Mouse (Mus musculus): Measurements from ENCODE around the gene Fam83f. TPM values are rescaled to one million over a fixed set of nuclear protein-coding genes. Genes with fewer than 3 reads are reported as not detected.

Gene Fam83f
- total RNA-seq (2021): under 1 TPM; 0.30 to 0.46 TPM

DNA sequence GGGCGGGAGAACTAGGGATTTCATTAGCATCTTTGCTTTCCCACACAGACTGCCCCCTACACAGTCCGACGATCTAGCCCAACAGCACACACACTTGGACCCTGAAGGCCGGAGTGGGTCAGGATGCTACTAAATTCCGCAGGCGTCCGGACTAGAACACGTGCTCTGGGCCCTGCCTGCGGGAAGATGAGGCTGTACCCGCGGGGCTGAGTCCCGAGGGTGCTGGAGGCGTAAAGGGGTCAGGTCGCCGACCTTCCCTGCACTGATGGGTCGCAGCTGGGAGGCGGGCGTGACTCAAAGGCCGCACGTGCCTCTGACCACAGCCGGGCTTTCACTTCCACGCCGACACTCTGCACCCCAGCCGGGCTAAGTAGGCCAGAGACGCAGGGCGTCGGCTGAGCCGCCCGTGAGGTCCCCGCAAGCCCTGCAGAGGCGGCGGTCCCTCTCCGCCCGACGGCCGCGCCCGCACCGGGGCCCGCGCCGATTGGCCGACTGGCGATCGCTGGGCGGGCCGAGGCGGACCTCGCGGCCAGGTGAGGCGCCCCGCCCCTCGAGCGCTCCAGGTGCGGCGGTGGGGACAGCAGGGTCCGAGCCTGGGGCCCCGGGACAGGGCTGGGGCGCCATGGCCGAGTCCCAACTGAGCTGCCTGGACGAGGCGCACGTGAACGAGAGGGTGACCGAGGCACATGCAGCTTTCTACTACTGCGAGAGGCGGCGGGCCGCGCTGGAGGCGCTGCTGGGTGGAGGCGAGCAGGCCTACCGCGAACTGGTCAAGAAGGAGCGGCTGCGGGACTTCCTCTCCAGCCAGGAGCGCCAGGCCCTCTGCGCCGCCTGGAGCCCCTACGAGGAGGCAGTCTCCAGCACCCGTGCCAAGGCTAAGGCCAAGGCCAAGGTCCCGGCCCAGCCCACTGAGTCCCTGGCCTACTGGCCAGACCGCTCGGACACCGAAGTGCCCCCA lies at the start of gene Fam83f:
Fam83f (plus strand) TSS at position 553 of the 958 bp plus-strand sequence.
- DNase-seq (ENCODE audit: low spot score in 2 of 2): no peak
- intact Hi-C loops (cut with DNase I): no loop called here

DNA sequence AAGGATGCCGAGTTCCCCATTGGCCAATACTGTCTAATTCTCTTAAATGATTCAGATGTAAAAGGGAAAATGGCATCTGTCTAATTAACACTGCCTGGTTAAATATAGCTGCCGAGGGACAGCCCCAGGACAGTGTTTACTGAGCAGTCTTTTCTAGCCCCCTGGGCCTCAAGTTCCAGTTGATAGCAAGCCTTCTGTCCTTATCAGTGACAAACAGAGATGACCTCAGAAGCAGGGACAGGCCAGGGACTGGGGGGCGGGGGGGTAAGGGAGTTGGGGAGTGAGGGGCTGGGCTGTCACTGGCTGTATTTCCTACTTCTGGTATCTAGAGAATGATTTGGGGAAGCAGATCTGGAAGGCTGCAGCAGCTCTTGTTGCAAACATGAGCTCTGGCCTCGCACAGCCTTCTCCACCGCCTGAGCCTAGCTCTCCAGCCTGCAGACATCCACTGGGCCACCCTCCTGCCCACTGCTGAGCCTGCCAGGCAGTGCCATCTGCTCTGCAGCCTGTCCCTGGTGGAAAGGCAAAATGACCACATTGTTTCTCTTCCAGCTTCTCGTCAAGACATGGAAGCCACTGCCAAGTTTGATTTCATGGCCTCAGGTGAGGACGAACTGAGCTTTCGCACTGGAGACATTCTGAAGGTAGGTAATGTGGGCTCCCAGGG lies 48.3 kb upstream of the Fam83f start:
- intact Hi-C loops (cut with DNase I): no loop called here
- peak in 1 of 2 experiments; percentile 45 for DNase-seq (ENCODE audit: low spot score in 2 of 2)

DNA sequence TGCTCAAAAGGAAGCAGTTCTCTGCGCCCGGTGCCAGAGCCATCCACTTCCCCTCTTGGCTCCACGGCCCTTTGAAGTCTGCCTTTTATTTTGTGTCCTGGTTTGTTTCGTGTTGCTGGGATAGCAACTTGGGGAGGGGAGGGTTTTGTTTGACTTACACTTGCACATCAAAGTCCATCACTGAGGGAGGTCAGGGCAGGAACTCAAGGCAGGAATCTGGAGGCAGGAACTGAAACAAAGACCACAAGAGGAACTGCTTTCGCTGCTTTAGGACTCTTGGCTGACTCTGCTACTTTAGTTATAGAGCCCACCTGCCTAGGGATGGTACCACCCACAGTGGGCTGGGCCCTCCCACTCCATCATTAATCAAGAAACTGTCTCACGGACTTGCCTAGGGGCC lies 45.2 kb upstream of the Fam83f start:
- DNase-seq (ENCODE audit: low spot score in 2 of 2): no peak
- intact Hi-C loops (cut with DNase I): no loop called here

- peak in 1 of 2 experiments; percentile 46 for DNase-seq (ENCODE audit: low spot score in 2 of 2)
- intact Hi-C loops (cut with DNase I): loop anchor here (5.0 kb wide), 4 partner anchors 93 to 268 kb away; no protein-coding TSS in a partner anchor
Observed at GRCm38 (mm10) chr15:80630147-80630546, 41.5 kb upstream of the Fam83f start.

- intact Hi-C loops (cut with DNase I): loop anchor here (5.0 kb wide), 4 partner anchors 93 to 268 kb away; no protein-coding TSS in a partner anchor
- peak in 1 of 2 experiments; percentile 38 for DNase-seq (ENCODE audit: low spot score in 2 of 2)
Observed at GRCm38 (mm10) chr15:80630711-80631110, 40.9 kb upstream of the Fam83f start.

DNA sequence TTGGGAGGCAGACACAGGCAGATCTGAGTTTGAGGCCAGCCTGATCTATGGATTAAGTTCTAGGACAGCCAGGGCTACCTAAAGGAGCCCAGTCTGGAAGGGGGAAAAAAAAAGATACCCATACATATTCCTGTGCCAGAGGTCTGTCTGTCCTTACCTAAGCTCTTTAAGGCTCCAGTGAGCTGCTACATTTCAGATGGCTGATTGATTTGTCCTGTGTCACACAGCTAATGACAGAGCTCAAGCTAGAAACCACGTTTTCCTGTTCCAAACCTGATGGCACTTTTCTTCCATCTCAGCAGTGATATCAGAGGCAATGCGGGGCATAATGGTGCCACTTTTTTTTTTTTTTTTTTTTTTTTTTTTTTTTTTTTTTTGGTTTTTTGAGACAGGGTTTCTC lies 40.3 kb upstream of the Fam83f start:
- intact Hi-C loops (cut with DNase I): loop anchor here (5.0 kb wide), 4 partner anchors 94 to 269 kb away; no protein-coding TSS in a partner anchor

DNA sequence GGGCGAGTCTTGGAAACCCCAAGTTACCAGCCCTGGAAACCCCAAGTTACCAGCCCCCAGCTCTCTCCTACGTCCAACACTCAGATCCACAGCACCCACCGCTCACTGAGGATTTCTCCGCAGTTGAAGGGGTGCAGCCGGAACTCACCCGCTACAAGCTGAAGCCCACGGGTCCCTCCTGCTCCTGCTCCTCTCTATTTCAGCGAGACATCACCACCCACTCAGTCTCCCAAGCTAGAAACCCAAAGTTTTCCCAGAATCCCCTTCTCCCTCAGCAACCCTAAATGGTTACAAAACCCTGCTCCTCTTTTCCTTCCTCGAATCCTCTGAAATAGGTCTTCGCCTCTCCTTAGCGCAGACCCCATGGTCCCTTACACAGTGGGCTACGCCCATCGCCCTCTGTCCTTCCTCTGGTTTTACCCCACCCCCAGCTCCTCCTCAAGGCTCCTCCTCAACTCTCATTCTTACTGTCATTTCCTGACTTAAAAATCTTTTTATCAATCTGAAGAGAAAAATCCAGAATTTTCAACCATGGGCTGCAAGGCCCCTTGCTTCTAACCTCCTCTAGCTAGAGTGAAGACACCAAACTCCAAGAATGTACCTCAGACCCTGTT lies 39.3 kb upstream of the Fam83f start:
- peak; percentile 58 to 94 for DNase-seq (ENCODE audit: low spot score in 2 of 2)
- intact Hi-C loops (cut with DNase I): loop anchor here (5.0 kb wide), 4 partner anchors 95 to 270 kb away; no protein-coding TSS in a partner anchor

More for the DNA sequence above, 40.3 kb upstream of the Fam83f start:
- DNase-seq (ENCODE audit: low spot score in 2 of 2): no peak

DNA sequence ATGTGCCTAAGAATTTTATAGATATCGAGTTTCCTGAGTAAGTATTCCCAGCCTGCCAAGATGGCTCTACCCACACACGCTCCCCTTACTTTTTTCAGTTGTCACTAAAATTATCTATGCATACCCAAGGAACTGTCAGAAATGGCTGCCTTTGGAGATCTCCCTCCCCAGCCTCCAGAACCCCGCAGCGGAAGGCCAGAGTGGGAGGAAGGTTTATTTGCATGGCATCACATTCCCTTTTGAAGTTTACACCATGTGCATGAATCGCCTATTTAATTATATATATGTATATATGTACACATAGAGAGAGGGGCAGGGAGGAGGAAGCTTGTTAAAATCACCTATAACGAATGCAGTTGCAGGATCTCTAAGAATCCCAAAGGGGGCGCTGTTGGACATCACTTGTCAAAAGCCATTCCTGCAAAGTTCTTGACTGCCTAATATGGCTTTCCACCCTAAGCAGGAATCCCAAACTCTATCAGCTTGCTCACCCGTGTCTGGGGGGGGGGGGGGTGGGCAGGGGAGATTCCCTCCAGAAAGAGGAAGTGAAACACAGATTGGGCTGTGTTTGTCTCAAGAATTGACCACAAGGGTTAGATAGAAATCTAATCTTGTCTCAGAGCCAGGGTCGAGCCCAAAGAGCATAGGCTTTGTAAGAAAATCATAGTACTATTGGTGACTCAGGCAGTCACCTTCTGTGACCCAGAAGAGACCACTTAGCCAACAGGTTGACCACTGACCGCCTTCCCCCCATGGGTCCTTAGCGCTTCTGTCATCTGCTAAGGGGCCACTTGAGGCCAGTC lies 37.1 kb upstream of the Fam83f start:
- peak; percentile 62 to 97 for DNase-seq (ENCODE audit: low spot score in 2 of 2)
- intact Hi-C loops (cut with DNase I): loop anchor here (1.0 to 5.0 kb wide), 8 partner anchors 20 to 356 kb away; no protein-coding TSS in a partner anchor

- intact Hi-C loops (cut with DNase I): no loop called here
- no peak for DNase-seq (ENCODE audit: low spot score in 2 of 2)
Observed at GRCm38 (mm10) chr15:80636757-80637372, 34.8 kb upstream of the Fam83f start.

- intact Hi-C loops (cut with DNase I): no loop called here
- no peak for DNase-seq (ENCODE audit: low spot score in 2 of 2)
Observed at GRCm38 (mm10) chr15:80639071-80639702, 32.5 kb upstream of the Fam83f start.

DNA sequence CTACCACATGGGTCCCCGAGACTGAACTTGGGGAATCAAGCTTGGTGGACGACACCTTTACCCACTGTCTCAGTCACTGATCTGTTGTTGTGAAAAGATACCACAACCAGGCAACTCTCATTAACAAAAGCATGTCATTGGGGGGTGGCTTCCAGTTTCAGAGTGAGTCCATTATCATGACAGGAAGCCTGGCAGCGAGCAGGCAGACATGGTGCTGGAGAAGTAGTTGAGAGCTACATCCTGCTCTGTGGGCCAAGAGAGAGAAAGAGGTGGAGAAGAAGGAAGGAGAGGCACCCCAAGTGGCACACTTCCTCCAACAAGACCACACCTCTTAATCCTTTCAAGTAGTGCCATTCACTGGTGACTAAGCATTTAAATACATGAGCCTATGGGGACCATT lies 31.8 kb upstream of the Fam83f start:
- no peak for DNase-seq (ENCODE audit: low spot score in 2 of 2)
- intact Hi-C loops (cut with DNase I): no loop called here

DNA sequence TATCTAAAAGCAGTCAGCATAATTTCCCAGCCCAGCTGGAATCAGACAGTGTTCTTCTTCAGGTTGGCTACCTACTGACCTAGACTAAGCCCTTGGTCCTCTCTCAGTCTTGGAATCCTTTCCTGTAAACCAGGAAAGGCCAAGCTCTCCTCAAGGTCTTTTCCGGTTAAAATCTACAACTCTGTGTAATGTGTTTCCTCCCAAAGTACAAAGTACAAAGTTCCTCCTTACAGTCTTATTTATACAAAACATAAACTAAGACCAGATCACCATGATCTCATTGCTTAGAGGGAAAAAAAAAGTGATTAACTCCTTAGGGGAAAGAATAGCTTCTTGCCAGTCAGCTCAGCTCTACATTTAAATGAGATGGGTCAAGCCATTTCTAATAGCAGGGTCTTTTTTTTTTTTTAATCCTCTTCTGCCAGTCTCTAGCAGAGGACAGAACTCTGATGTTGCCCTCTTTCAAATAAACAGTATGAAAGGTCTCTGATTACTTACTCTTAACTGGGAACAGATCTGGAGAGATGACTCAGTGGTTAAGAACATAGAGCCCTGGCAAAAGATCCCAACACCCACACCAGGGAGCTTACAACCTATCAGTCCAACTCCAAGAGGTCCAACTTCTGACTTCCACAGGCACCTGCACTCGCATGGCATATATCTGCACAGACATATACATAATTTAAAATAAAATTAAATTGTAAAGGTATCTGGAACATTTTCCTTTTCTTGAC lies 29.8 kb upstream of the Fam83f start:
- intact Hi-C loops (cut with DNase I): no loop called here
- DNase-seq (ENCODE audit: low spot score in 2 of 2): no peak

DNA sequence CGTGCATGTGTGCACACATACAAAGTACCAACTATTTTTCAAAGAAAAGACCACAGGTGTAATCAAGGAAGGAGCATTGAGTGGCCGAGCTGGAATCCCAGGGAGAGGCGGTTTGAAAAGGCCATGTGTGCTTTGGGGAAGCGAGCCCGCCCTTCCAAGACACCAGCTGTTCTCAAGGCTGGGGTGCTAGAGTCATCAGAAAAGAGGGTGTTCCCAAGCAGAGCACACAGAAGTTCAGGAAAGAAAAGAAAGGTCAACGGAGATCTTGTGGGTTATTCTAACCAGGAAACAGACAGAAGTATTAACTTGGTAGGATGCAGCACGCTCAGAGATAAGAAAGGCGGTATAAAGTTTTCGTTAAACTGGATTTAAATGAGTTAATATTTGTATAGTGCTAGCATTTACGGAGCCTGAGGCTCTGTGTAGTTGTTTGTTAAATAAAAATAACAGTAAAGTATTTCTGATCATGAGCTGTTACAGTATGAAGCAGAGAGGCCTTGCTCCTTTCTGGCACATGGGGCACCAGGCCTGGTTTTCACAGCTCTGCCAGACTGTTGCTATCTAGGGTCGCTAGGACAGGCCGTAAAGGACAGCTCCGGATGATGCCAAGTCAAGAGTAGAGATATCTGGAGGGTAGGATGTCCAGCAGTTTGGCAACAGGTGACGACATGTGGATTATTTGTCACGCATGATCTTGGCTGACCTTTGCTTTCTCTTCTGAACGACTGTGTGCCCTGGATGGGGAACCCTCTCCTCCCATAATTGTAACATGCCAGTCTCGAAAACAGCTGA lies 26.4 kb upstream of the Fam83f start:
- DNase-seq (ENCODE audit: low spot score in 2 of 2): no peak
- intact Hi-C loops (cut with DNase I): no loop called here

DNA sequence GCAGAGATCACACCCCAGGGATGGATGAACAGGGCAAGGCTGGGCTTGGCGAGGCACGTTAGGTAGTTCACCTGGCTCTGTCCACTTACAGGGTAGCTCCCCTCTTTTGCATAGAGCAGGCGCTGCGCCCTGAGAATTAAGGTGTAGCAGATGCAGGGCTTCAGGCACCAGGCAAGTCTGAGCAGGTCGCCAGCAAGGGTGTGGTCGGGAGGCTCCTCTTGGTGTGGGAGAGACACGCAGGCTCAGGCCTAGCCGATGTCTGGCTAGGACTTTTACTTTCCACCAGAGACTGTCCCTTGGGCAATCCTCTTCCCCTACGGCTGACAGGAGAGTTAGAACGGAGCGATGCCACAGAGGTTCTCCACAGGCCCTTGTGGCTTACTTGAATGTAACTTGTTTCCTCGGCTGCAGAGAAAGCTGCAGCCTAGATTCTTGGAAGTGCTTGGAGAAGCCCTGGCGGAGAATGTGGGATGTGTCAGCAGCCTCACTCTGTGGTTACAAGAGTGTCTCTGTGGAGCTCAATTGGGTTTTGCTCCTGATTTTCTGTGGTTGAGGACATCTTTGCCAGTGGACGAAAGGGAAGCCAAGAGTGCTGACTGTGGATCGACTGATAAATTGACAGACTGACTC lies 22.6 kb upstream of the Fam83f start:
- intact Hi-C loops (cut with DNase I): no loop called here
- peak in 1 of 2 experiments; percentile 83 for DNase-seq (ENCODE audit: low spot score in 2 of 2)

- peak in 1 of 2 experiments; percentile 79 for DNase-seq (ENCODE audit: low spot score in 2 of 2)
- intact Hi-C loops (cut with DNase I): no loop called here
Observed at GRCm38 (mm10) chr15:80650412-80650811, 21.2 kb upstream of the Fam83f start.

GRCm38 (mm10) chr15:80653865-80654264 lies 17.8 kb upstream of the Fam83f start:
- intact Hi-C loops (cut with DNase I): no loop called here
- no peak for DNase-seq (ENCODE audit: low spot score in 2 of 2)

Measured in left cerebral cortex, postnatal 25 days (tissue).